ENCODE assay signal across 28 mouse cellular contexts in the genomic region with DNA sequence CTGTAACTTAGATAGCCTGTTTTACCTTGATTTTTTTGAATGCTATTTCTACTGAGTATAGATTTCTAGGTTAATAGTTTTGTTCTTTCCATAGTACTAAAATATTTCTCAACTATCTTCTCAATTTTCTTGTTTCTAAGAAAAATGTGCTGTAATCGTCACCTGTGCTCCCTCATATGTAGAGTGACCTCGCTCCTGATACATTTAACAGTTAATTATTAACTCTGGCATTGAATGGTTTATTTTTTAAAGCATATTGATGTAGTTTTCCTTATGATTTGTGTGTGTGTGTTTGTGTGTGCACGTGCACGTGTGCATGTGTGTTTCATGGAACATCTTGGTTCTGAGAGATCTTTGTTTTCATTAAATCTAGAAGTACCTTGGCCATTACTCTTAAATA.
"Had no signal": no experiment of that assay in that cellular context is flagged by ENCODE, and none has a peak within 500 bp of the region (broad histone marks: within the 10 kb centered on the region; RNA-seq: fewer than 3 reads in every experiment).

No protein-coding gene starts in this region.

- DNase-seq: cerebellum, adult 2 months; cerebellum, adult 8-10 months; cerebellum, adult 9-10 months; cerebellum, adult 9-11 months; cerebellum, postnatal 10 days; cerebellum, postnatal 14 days; cerebellum, postnatal 25 days; cerebellum, postnatal 36 days; embryo, embryonic 11 days; forebrain, postnatal 0 days; gastrocnemius, adult 2 months; gastrocnemius, postnatal 10 days; gastrocnemius, postnatal 14 days; gastrocnemius, postnatal 25 days; gastrocnemius, postnatal 36 days; heart, adult 11 months; heart, adult 18-20 months had no signal

- H3K4me3 ChIP-seq: embryonic facial prominence, embryonic 10.5 days; embryonic facial prominence, embryonic 12.5 days; embryonic facial prominence, embryonic 13.5 days; embryonic facial prominence, embryonic 15.5 days; erythroblast, embryonic 14.5 days; forebrain, embryonic 10.5 days; forebrain, embryonic 12.5 days; forebrain, embryonic 13.5 days; forebrain, embryonic 15.5 days; gastrocnemius, adult 2 months had no signal

- H3K4me2 ChIP-seq: embryonic facial prominence, embryonic 12.5 days; embryonic facial prominence, embryonic 13.5 days; embryonic facial prominence, embryonic 15.5 days; forebrain, embryonic 12.5 days; forebrain, embryonic 13.5 days; forebrain, embryonic 15.5 days had no signal

- H3K36me3 ChIP-seq: embryonic facial prominence, embryonic 10.5 days; embryonic facial prominence, embryonic 12.5 days; embryonic facial prominence, embryonic 13.5 days; embryonic facial prominence, embryonic 15.5 days; forebrain, embryonic 10.5 days; forebrain, embryonic 12.5 days; forebrain, embryonic 15.5 days had no signal

- H3K27ac ChIP-seq: embryonic facial prominence, embryonic 10.5 days; embryonic facial prominence, embryonic 12.5 days; embryonic facial prominence, embryonic 13.5 days; embryonic facial prominence, embryonic 15.5 days; forebrain, embryonic 10.5 days; forebrain, embryonic 12.5 days; forebrain, embryonic 13.5 days; forebrain, embryonic 15.5 days; gastrocnemius, adult 2 months had no signal

- H3K9me3 ChIP-seq: embryonic facial prominence, embryonic 10.5 days; embryonic facial prominence, embryonic 12.5 days; embryonic facial prominence, embryonic 13.5 days; embryonic facial prominence, embryonic 15.5 days; forebrain, embryonic 10.5 days; forebrain, embryonic 12.5 days; forebrain, embryonic 13.5 days; forebrain, embryonic 15.5 days had no signal

- H3K9ac ChIP-seq: embryonic facial prominence, embryonic 12.5 days; embryonic facial prominence, embryonic 13.5 days; embryonic facial prominence, embryonic 15.5 days; forebrain, embryonic 12.5 days; forebrain, embryonic 13.5 days; forebrain, embryonic 15.5 days; forebrain, postnatal 0 days had no signal

- H3K27me3 ChIP-seq: embryonic facial prominence, embryonic 12.5 days; embryonic facial prominence, embryonic 13.5 days; embryonic facial prominence, embryonic 15.5 days; forebrain, embryonic 12.5 days; forebrain, embryonic 13.5 days; forebrain, embryonic 15.5 days had no signal

- ATAC-seq: forebrain, embryonic 13.5 days; forebrain, embryonic 14.5 days; forebrain, embryonic 15.5 days; forebrain, embryonic 16.5 days; forebrain, postnatal 0 days had no signal

- H3K4me1 ChIP-seq: embryonic facial prominence, embryonic 15.5 days; forebrain, embryonic 12.5 days; forebrain, embryonic 15.5 days had no signal
